Mouse (Mus musculus) pancreas, adult 10 weeks (tissue): ENCODE results near the gene Gm16181. TPM values are rescaled to one million over a fixed set of nuclear protein-coding genes. Genes with fewer than 3 reads are reported as not detected.

Experiments
- polyA plus RNA-seq: library from polyadenylated mRNA; stranded (reverse); fragments of 350-450 nt; fragmentation: Illumina TruSeq; extraction: RNeasy Lipid Tissue Mini Kit (QIAGEN cat#74804); gene quantifications from one replicate; pipeline ENCODE4 v1.2.3, GENCODE M21; 2015; ENCODE audit warnings: low read depth, low replicate concordance; ENCODE audit not compliant: insufficient read depth

Gm16181 gene
- polyA plus RNA-seq: not detected

GRCm38 (mm10) chr17:35220156-35220952 lies at the start of gene Gm16181:
Gene Gm16181, plus strand, starts transcription at chr17:35220834.

GRCm38 (mm10) chr17:35175968-35176367 lies 44.7 kb upstream of the Gm16181 start, which contains the start of gene Aif1:
Gene Aif1, minus strand, starts transcription at chr17:35176068.

GRCm38 (mm10) chr17:35187959-35188610 lies 32.5 kb upstream of the Gm16181 start, which contains the start of gene Lst1:
Gene Lst1, minus strand, starts transcription at chr17:35188439.

GRCm38 (mm10) chr17:35193881-35194843 lies 26.5 kb upstream of the Gm16181 start, which contains the start of gene Ltb:
Gene Ltb, plus strand, starts transcription at chr17:35194439.

DNA sequence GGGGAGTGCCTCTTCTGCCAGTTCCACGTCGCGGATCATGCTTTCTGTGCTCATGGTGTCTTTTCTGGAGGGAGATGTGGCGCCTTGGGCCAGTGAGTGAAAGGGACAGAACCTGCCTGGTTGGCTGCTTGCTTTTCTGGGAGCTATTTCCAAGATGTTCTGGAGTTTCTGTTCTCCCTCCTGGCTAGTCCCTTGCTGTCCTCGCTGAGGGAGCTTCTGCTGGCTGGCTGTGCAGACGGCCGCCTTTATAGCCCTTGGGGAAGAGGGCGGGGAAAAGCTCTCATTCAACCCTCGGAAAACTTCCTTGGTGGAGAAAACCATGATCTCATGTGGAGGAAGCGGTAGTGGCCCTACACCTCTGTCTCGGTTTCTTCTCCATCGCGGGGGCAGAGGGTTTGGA lies 18.8 kb upstream of the Gm16181 start, which contains the start of gene Tnf:
Tnf (minus strand) TSS at position 221 of the 400 bp plus-strand sequence.

GRCm38 (mm10) chr17:35204494-35205379 lies 15.9 kb upstream of the Gm16181 start, which contains the start of gene Lta:
Gene Lta, minus strand, starts transcription at chr17:35205351.

DNA sequence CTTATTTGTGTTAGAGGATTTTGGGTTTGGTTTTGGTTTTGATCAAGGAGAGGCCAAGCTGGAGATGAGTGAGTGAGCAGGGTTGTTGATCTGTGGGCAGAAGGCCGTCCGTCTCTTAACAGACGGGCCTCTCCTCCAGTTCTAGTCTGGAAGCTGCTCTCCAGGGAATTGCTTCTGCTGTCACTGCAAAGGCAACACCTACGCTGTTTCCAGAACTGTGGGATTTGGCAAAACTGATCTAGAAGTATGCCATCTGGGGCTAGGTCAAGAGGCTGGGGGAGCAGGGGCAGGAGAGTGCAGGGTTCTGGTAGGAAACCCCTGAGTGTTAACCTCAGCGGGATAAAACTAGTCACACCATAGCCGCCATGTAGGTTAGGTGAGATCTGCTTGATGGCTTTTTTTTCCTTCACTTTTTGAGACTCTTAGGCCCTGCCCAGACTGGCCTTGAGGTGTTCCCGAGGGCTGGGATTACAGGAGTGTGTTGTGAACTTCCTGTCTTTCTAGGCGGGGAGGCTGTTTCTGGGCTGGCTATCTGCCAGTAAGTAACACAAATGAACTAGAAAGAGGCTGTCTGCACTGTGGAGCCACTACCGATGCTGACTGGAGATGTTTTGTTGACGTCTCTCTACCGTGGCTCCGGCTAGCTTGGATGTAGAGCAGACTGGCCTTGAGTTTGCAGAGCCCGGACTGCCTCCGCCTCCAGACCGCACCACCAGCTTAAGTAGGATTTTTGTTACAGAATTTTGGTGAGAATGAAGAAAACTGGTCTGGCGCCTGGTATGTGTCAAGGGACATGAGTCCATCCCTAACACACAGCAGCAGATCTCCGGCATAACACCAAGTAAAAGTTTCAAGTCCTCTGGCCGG lies 12.7 kb downstream of the Gm16181 start, which contains the start of gene Atp6v1g2:
Atp6v1g2 (plus strand) TSS at position 547 of the 867 bp plus-strand sequence.

GRCm38 (mm10) chr17:35235614-35236389 lies 15.2 kb downstream of the Gm16181 start, which contains the start of gene Nfkbil1:
Gene Nfkbil1, minus strand, starts transcription at chr17:35235792.

GRCm38 (mm10) chr17:35241305-35242014 lies 20.8 kb downstream of the Gm16181 start, which contains the start of gene Ddx39b:
Gene Ddx39b, plus strand, starts transcription at chr17:35241746.

GRCm38 (mm10) chr17:35262664-35263522 lies 42.3 kb downstream of the Gm16181 start, which contains the start of gene H2-D1:
Gene H2-D1, plus strand, starts transcription at chr17:35262730.

Other genes with a start within 250 kb of the Gm16181 start
- gene Hspa1a, start 248.7 kb upstream of the Gm16181 start, polyA plus RNA-seq: 4.7 TPM
- not detected for gene Hspa1l, start 248.1 kb upstream of the Gm16181 start, polyA plus RNA-seq
- gene Lsm2, start 239.0 kb upstream of the Gm16181 start, polyA plus RNA-seq: 7.8 TPM
- 23.4 TPM for gene Vars, start 219.8 kb upstream of the Gm16181 start, polyA plus RNA-seq
- 0.42 TPM for gene Vwa7, start 204.3 kb upstream of the Gm16181 start, polyA plus RNA-seq
- gene Sapcd1, start 192.8 kb upstream of the Gm16181 start, polyA plus RNA-seq: 1.5 TPM
- gene Msh5, start 174.1 kb upstream of the Gm16181 start, polyA plus RNA-seq: 1.8 TPM
- 36.2 TPM for gene Clic1, start 170.9 kb upstream of the Gm16181 start, polyA plus RNA-seq
- 19.5 TPM for gene Ddah2, start 161.8 kb upstream of the Gm16181 start, polyA plus RNA-seq
- not detected for gene Ly6g6c, start 155.4 kb upstream of the Gm16181 start, polyA plus RNA-seq
- gene Mpig6b, start 154.7 kb upstream of the Gm16181 start, polyA plus RNA-seq: not detected
- not detected for gene Ly6g6e, start 143.9 kb upstream of the Gm16181 start, polyA plus RNA-seq
- gene Ly6g6d, start 142.8 kb upstream of the Gm16181 start, polyA plus RNA-seq: not detected
- not detected for gene Ly6g6f, start 135.2 kb upstream of the Gm16181 start, polyA plus RNA-seq
- 25.5 TPM for gene Abhd16a, start 131.6 kb upstream of the Gm16181 start, polyA plus RNA-seq
- not detected for gene Ly6g5c, start 112.6 kb upstream of the Gm16181 start, polyA plus RNA-seq
- not detected for gene Ly6g5b, start 105.4 kb upstream of the Gm16181 start, polyA plus RNA-seq
- 8.6 TPM for gene Gpank1, start 99.4 kb upstream of the Gm16181 start, polyA plus RNA-seq
- gene Csnk2b, start 98.8 kb upstream of the Gm16181 start, polyA plus RNA-seq: 52.8 TPM
- gene D17H6S53E, start 94.5 kb upstream of the Gm16181 start, polyA plus RNA-seq: 6.8 TPM
- not detected for gene Apom, start 88.8 kb upstream of the Gm16181 start, polyA plus RNA-seq
- gene Bag6, start 85.7 kb upstream of the Gm16181 start, polyA plus RNA-seq: 43.1 TPM
- gene Prrc2a, start 55.9 kb upstream of the Gm16181 start, polyA plus RNA-seq: 89.4 TPM
- gene Aif1, start 44.8 kb upstream of the Gm16181 start, polyA plus RNA-seq: 2.3 TPM
- 5.7 TPM for gene Lst1, start 32.4 kb upstream of the Gm16181 start, polyA plus RNA-seq
- 1.00 TPM for gene Ltb, start 26.4 kb upstream of the Gm16181 start, polyA plus RNA-seq
- gene Tnf, start 18.8 kb upstream of the Gm16181 start, polyA plus RNA-seq: 0.50 TPM
- not detected for gene Lta, start 15.5 kb upstream of the Gm16181 start, polyA plus RNA-seq
- gene Atp6v1g2, start 12.8 kb downstream of the Gm16181 start, polyA plus RNA-seq: 2.8 TPM
- 4.1 TPM for gene Nfkbil1, start 15.0 kb downstream of the Gm16181 start, polyA plus RNA-seq
- gene Ddx39b, start 20.9 kb downstream of the Gm16181 start, polyA plus RNA-seq: 92.0 TPM
- 153 TPM for gene H2-D1, start 41.9 kb downstream of the Gm16181 start, polyA plus RNA-seq
- gene H2-Q1, start 99.6 kb downstream of the Gm16181 start, polyA plus RNA-seq: not detected
- gene H2-Q2, start 121.4 kb downstream of the Gm16181 start, polyA plus RNA-seq: 8.9 TPM
- 22.5 TPM for gene H2-Q4, start 158.8 kb downstream of the Gm16181 start, polyA plus RNA-seq
- gene H2-Q6, start 204.0 kb downstream of the Gm16181 start, polyA plus RNA-seq: 6.3 TPM
- gene H2-Q7, start 218.3 kb downstream of the Gm16181 start, polyA plus RNA-seq: 8.5 TPM
- gene H2-Q10, start 249.3 kb downstream of the Gm16181 start, polyA plus RNA-seq: 0.96 TPM